ENCODE assay signal across 27 mouse cellular contexts in genomic region chr6:121456651-121457050, GRCm38 (mm10). TPM values are rescaled to one million over a fixed set of nuclear protein-coding genes. Genes with fewer than 3 reads are reported as not detected.
DNase-seq lines count a peak whose midpoint lies in the region; ATAC-seq lines count a peak whose summit lies in the region.
"Had no signal": no experiment of that assay in that cellular context is flagged by ENCODE, and none has a peak within 500 bp of the region (broad histone marks: within the 10 kb centered on the region; RNA-seq: fewer than 3 reads in every experiment).

No protein-coding gene starts in this region.

- H3K9ac ChIP-seq in neural tube, embryonic 14.5 days (replicated peaks; ENCODE audit: low read depth, low read length) = no peak overlapping the region
- H3K9ac ChIP-seq: embryonic facial prominence, embryonic 13.5 days; embryonic facial prominence, embryonic 15.5 days; forebrain, embryonic 12.5 days had no signal

- H3K4me2 ChIP-seq in neural tube, embryonic 14.5 days (ENCODE audit: low read depth, low read length) = no peak overlapping the region
- H3K4me2 ChIP-seq: embryonic facial prominence, embryonic 13.5 days; embryonic facial prominence, embryonic 15.5 days; forebrain, embryonic 12.5 days had no signal

- 0 out of 2 replicates have a peak overlapping the region, but pooled peaks have one; percentile 5 for H3K27ac ChIP-seq in neural tube, embryonic 14.5 days (ENCODE audit: low read depth, low read length)
- H3K27ac ChIP-seq: embryonic facial prominence, embryonic 13.5 days; embryonic facial prominence, embryonic 15.5 days; forebrain, embryonic 10.5 days; forebrain, embryonic 12.5 days had no signal

- no peaks in the 10 kb centered on the region for H3K27me3 ChIP-seq in neural tube, embryonic 14.5 days (ENCODE audit: control insufficient read depth, insufficient read depth, low read length)
- H3K27me3 ChIP-seq: Patski had no signal

- intact Hi-C loops in left cerebral cortex, postnatal 4 days (cut with DNase I) = no loop called here

- H3K4me3 ChIP-seq in neural tube, embryonic 14.5 days (ENCODE audit: low read depth, low read length) = no peak overlapping the region
- H3K4me3 ChIP-seq: embryonic facial prominence, embryonic 13.5 days; embryonic facial prominence, embryonic 15.5 days; erythroblast, embryonic 14.5 days; forebrain, embryonic 10.5 days; forebrain, embryonic 12.5 days had no signal

- H3K4me1 ChIP-seq in neural tube, embryonic 14.5 days (ENCODE audit: control insufficient read depth, insufficient read depth, low read length) = peaks cover 40% of the 10 kb centered on the region

- DNase-seq in cerebellum, postnatal 10 days = peak; percentile 87 to 90
- DNase-seq in cerebellum, postnatal 25 days = peak; percentile 16 to 45
- no peak for DNase-seq in cerebellum, adult 9-10 months
- peak; percentile 81 for DNase-seq in left cerebral cortex, postnatal 4 days
- DNase-seq in left cerebral cortex, adult 18-20 months (ENCODE audit: low spot score in 2 of 2) = no peak
- DNase-seq in neural tube, embryonic 10.5 days (ENCODE audit: extremely low spot score, low spot score) = no peak
- DNase-seq: adrenal gland, adult 2 months; adrenal gland, postnatal 10 days; adrenal gland, postnatal 25 days; B cell, adult 2 months; cerebellum, adult 8-10 months; embryo, embryonic 11 days had no signal

- H3K36me3 ChIP-seq in neural tube, embryonic 14.5 days (ENCODE audit: control insufficient read depth, insufficient read depth, low read length) = no peaks in the 10 kb centered on the region
- H3K36me3 ChIP-seq: embryonic facial prominence, embryonic 13.5 days; embryonic facial prominence, embryonic 15.5 days; forebrain, embryonic 10.5 days; forebrain, embryonic 12.5 days; G1E had no signal

- WGBS in neural tube, embryonic 14.5 days = 70% methylated on average over 3 of the region's 3 CpGs

- no peaks in the 10 kb centered on the region for H3K9me3 ChIP-seq in neural tube, embryonic 14.5 days (ENCODE audit: control insufficient read depth, low read length)
- H3K9me3 ChIP-seq: embryonic facial prominence, embryonic 13.5 days; embryonic facial prominence, embryonic 15.5 days; forebrain, embryonic 10.5 days; forebrain, embryonic 12.5 days had no signal

- ATAC-seq in cerebellum, adult (ENCODE audit: insufficient number of reproducible peaks, low FRiP score, low TSS enrichment) = no peak
- ATAC-seq in neural tube, embryonic 14.5 days (ENCODE audit: low read depth) = no peak
- ATAC-seq: activated CD4-positive, CD25-positive, alpha-beta regulatory T cell, adult 4 months; CD4-positive, CD25-positive, alpha-beta regulatory T cell, adult 4 months; forebrain, embryonic 14.5 days; forebrain, embryonic 16.5 days; Patski had no signal

RNA-seq across cellular contexts. Expression of gene Iqsec3, which starts 16.8 kb away (rescaled TPM):
- total RNA-seq in left cerebral cortex, postnatal 4 days (2021) = 10 to 100 TPM; 34.3 to 38.9 TPM
- total RNA-seq in left cerebral cortex, adult 18-20 months (2021) = 100 to 1,000 TPM; 108 to 115 TPM
- polyA plus RNA-seq in neural tube, embryonic 14.5 days (2014; fragmentation: Nextera tagmentation; extraction: Ambion mirVana) = 20.0 and 22.8 TPM in 2 replicates
- total RNA-seq: CH12.LX; common myeloid progenitor, adult 5-6 weeks had no signal
- polyA plus RNA-seq: activated CD4-positive, CD25-positive, alpha-beta regulatory T cell, adult 4 months; CD4-positive, CD25-positive, alpha-beta regulatory T cell, adult 4 months; erythroblast, embryonic 14.5 days; G1E had no signal

Comparison
In these comparisons a context has a peak if more than half of its experiments do, and no peak if none do; other contexts are left out.
1. DNase-seq: peak in cerebellum, postnatal 10 days (2 of 2), cerebellum, postnatal 25 days (2 of 2) and left cerebral cortex, postnatal 4 days (single experiment); none in cerebellum, adult 9-10 months (single experiment), left cerebral cortex, adult 18-20 months (0 of 2) and neural tube, embryonic 10.5 days (single experiment).